Mouse (Mus musculus) liver, embryonic 12.5 days (tissue): ENCODE measurements around the gene Ranbp10. TPM values are rescaled to one million over a fixed set of nuclear protein-coding genes. Genes with fewer than 3 reads are reported as not detected.
A peak's percentile ranks its signal among the peaks of the same experiment; 100 is the strongest.

Experiments used
- ATAC-seq: fragments of 200-750 bp; cut with Nextera tagmentation; 2 replicates; pipeline ENCODE4 v1.8.0; 2017; ENCODE audit warnings: moderate number of reproducible peaks, mild to moderate bottlenecking, moderate library complexity
- H3K27ac ChIP-seq: fragments of 300-500 bp; sonication (generic); 2 replicates; pipeline ENCODE4 v1.5.1; 2016; ENCODE audit warnings: mild to moderate bottlenecking
- H3K27me3 ChIP-seq: fragments of 300-500 bp; sonication (generic); replicated peaks from 2 replicates; pipeline ENCODE4 v1.6.1; 2016; ENCODE audit warnings: mild to moderate bottlenecking, moderate library complexity
- H3K36me3 ChIP-seq: fragments of 300-500 bp; sonication (generic); 2 replicates; pipeline ENCODE4 v1.6.1; 2016; ENCODE audit warnings: mild to moderate bottlenecking, moderate library complexity
- H3K4me1 ChIP-seq: fragments of 300-500 bp; sonication (generic); 2 replicates; pipeline ENCODE4 v1.6.1; 2016
- H3K4me2 ChIP-seq: fragments of 300-500 bp; sonication (generic); 2 replicates; pipeline ENCODE4 v1.6.1; 2016; ENCODE audit warnings: mild to moderate bottlenecking, moderate library complexity
- H3K4me3 ChIP-seq: fragments of 300-500 bp; sonication (generic); 2 replicates; pipeline ENCODE4 v1.5.1; 2016; ENCODE audit warnings: mild to moderate bottlenecking, moderate library complexity
- H3K9ac ChIP-seq: fragments of 300-500 bp; sonication (generic); 2 replicates; pipeline ENCODE4 v1.6.1; 2016; ENCODE audit warnings: mild to moderate bottlenecking, moderate library complexity
- H3K9me3 ChIP-seq: fragments of 300-500 bp; sonication (generic); replicated peaks from 2 replicates; pipeline ENCODE4 v1.6.1; 2016; ENCODE audit warnings: mild to moderate bottlenecking, moderate library complexity
- WGBS: fragments of 180-500 bp; shearing (Covaris S2); methylation state at CpG from one replicate; pipeline ENCODE4 v1.1.7; 2016; ENCODE audit not compliant: insufficient replicate concordance; 5-methylcytosine and 5-hydroxymethylcytosine counted together
- polyA plus RNA-seq: library from polyadenylated mRNA; unstranded; fragments of >200 nt; fragmentation: Nextera tagmentation; extraction: Ambion mirVana; gene quantifications from 2 replicates; pipeline ENCODE4 v1.2.1, GENCODE M21; 2016

Ranbp10 gene
- 37.7 and 37.8 TPM in 2 replicates for polyA plus RNA-seq

- H3K9ac ChIP-seq: peak within 1 kb of the TSS; percentile 97
- H3K4me3 ChIP-seq: peak within 1 kb of the TSS; percentile 97
- peak; percentile 93 for ATAC-seq
- H3K4me2 ChIP-seq: peak within 1 kb of the TSS; percentile 75
- H3K36me3 ChIP-seq: peaks cover 42% of the 10 kb centered on the region
- no peaks in the 10 kb centered on the region for H3K27me3 ChIP-seq
- peak within 1 kb of the TSS; percentile 97 for H3K27ac ChIP-seq
- WGBS: under 1% methylated on average over 52 of the region's 52 CpGs
- no peaks in the 10 kb centered on the region for H3K9me3 ChIP-seq
- peaks cover 76% of the 10 kb centered on the region for H3K4me1 ChIP-seq
These were observed at the start of gene Ranbp10, which contains the start of gene Tsnaxip1 for GRCm38 (mm10) chr8:105826861-105827848. TSS of gene Ranbp10 (minus strand) at chr8:105827350. TSS of gene Tsnaxip1 (plus strand) at chr8:105827731.

GRCm38 (mm10) chr8:105874301-105874700, 47.2 kb upstream of the Ranbp10 start:
- Histone ChIP-seq H3K9me3 (no peaks in the 10 kb centered on the region), H3K36me3 (peaks cover 94% of the 10 kb centered on the region), H3K9ac (no peak overlapping the region), H3K4me2 (no peak overlapping the region), H3K27me3 (no peaks in the 10 kb centered on the region), H3K27ac (no peak overlapping the region; the same call in 1 of the 2 replicates), H3K4me3 (no peak overlapping the region), H3K4me1 (peaks cover 20% of the 10 kb centered on the region)
- 86% methylated on average over 6 of the region's 6 CpGs for WGBS
- ATAC-seq: no peak

DNA sequence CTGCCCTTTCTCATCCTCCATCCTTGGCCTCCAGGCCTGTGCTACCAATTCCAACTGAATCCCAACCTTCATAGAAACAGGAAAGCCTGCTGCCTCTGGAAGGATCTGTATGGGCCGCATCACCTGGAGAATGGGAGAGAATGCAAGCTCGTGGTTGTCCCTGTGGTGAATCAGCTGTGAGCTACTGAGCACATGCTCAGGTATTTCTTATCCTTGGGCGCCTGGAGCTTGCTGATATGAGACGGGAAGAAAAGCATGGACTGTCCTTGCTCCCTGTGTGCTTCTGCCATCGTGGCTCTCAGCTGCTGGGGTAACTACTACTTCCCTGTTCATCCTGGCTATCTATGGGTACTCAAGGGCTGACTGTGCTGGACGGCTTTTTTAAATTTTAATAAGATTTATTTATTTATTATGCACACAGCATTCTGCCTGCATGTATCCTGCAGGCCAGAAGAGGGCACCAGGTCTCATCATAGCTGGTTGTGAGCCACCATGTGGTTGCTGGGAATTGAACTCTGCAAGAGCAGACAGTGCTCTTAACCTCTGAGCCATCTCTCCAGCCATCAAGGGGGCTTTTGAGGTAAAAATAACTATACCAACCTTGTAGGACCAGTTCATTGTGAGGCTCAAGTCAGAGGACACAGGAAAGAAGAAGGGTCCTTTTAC, 39.3 kb upstream of the Ranbp10 start:
- Histone ChIP-seq H3K36me3 (peaks cover 87% of the 10 kb centered on the region), H3K9ac (peak overlapping the region; percentile 7; the same call in 1 of the 2 replicates), H3K4me1 (peaks cover 76% of the 10 kb centered on the region), H3K27ac (peak overlapping the region; percentile 59), H3K4me2 (no peak overlapping the region), H3K27me3 (no peaks in the 10 kb centered on the region), H3K9me3 (no peaks in the 10 kb centered on the region), H3K4me3 (no peak overlapping the region)
- 39% methylated on average over 6 of the region's 6 CpGs for WGBS
- ATAC-seq: peak; percentile 47; the same call in 1 of the 2 replicates

DNA sequence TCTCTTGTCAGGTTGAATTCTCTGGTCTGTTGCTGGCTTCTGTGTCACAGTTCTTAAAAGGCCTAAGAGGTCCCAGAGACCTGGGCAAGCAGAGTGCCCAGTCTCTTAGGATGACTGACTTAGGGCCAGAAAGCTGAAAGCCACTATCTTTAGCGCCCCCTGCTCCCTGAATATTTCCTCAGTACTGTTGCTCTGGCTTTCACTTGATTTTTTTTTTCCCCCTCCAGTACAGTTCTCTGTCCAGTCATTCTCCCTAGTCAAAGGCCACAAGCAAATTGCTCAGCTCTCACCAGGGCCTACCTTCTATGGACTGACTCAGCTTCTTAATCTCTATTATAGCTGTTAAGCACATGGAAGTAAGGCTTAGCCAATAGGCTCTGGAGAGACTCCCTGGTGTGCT, 34.8 kb upstream of the Ranbp10 start:
- Histone ChIP-seq H3K4me2 (peak overlapping the region; percentile 98), H3K27me3 (no peaks in the 10 kb centered on the region), H3K36me3 (peaks cover 55% of the 10 kb centered on the region), H3K9me3 (no peaks in the 10 kb centered on the region), H3K9ac (peak overlapping the region; percentile 96), H3K4me3 (peak overlapping the region; percentile 97), H3K27ac (peak overlapping the region; percentile 95), H3K4me1 (peaks cover 88% of the 10 kb centered on the region)
- ATAC-seq: no peak
- WGBS: 0% methylated on average over 1 of the region's 1 CpGs

DNA sequence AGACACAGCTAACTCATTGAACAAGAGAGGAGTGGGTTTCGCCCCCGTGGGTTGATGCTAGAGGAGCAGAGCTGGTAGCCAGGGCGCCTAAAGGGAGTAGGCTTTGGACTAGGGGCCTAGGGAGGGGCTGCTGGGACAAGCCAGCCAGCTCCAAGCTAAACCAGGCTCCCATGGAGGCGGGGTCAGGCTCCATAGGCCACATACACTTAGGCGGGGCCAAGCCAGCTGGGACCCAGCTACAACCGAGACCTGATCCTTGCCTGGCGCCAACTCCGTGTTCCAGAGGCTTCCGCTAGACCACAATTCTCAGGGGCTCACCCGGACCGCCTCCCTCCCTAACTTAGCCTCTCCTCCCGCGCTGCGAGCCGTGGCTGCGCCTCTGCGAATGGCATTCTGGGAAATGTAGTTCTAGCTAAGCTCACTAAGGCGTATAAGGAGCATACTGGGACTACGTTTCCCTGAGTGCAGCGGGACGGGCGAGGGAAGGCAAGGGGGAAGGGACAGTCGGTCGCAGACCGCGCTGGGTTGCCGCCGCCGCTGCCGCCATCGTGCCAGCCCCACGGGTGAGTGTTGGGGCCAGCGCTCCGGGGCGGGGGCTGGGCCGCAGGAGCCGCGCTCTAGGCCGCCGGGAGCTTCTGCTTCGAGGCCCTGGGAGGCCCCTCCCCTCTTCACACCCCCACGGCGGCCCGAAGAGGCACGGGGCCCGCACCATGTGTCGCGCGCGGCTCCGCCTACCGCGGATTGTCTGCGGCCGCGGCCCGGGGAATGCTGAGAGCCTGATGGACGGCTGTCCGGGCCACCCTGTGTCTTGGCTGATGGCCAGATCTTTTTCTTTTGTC, 33.2 kb upstream of the Ranbp10 start, which contains the start of gene Nutf2:
Gene Nutf2, plus strand, starts transcription at position 438 of the 839 bp plus-strand sequence.
- Histone ChIP-seq H3K9ac (peak within 1 kb of the TSS; percentile 96), H3K4me1 (peaks cover 88% of the 10 kb centered on the region), H3K36me3 (peaks cover 39% of the 10 kb centered on the region), H3K9me3 (no peaks in the 10 kb centered on the region), H3K27me3 (no peaks in the 10 kb centered on the region), H3K27ac (peak within 1 kb of the TSS; percentile 95), H3K4me3 (peak within 1 kb of the TSS; percentile 97), H3K4me2 (peak within 1 kb of the TSS; percentile 98)
- WGBS: 2% methylated on average over 59 of the region's 59 CpGs
- ATAC-seq: peak; percentile 96

DNA sequence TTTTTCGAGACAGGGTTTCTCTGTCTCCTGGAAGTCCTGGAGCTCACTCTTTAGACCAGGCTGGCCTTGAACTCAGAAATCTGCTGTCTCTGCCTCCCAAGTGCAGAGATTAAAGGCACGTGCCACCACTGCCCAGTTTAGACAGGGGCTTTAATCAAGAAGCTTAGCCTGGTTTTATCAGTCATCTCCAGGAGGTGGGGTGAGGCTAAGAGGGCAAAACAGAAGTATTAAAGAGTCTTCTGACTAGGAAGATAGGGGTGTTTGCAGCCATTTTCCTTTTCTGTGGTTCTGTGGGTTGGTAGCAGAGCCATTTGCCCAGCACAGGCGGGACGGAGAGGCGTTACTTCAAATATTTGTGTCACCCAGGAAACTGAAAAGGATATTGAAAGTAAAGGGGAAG, 32.2 kb upstream of the Ranbp10 start:
- H3K4me3 ChIP-seq: peak overlapping the region; percentile 97
- H3K9ac ChIP-seq: peak overlapping the region; percentile 96
- ATAC-seq: no peak
- 17% methylated on average over 5 of the region's 5 CpGs for WGBS
- H3K36me3 ChIP-seq: peaks cover 30% of the 10 kb centered on the region
- peak overlapping the region; percentile 95 for H3K27ac ChIP-seq
- no peaks in the 10 kb centered on the region for H3K27me3 ChIP-seq
- H3K4me2 ChIP-seq: peak overlapping the region; percentile 98
- H3K4me1 ChIP-seq: peaks cover 83% of the 10 kb centered on the region
- H3K9me3 ChIP-seq: no peaks in the 10 kb centered on the region

DNA sequence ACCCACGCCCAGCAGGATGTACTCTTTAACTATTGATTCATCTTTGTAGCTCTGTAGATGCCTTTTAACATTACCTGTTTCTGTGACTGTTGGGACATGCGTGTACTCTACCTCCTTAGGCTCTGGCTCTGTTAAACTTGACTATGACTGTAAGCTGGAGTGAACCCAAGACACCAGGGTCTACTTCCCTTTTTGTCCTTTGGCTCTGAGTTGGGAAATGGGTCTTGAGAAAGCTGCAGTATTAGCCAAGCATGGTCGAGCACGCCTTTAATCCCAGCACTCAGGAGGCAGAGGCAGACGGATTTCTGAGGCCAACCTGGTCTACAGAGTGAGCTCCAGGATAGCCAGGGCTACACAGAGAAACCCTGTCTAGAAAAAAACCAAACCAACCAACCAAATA, 31.3 kb upstream of the Ranbp10 start:
- Histone ChIP-seq H3K27ac (peak overlapping the region; percentile 95), H3K4me1 (peaks cover 76% of the 10 kb centered on the region), H3K4me3 (no peak overlapping the region), H3K9ac (peak overlapping the region; percentile 40; the same call in 1 of the 2 replicates), H3K36me3 (peaks cover 22% of the 10 kb centered on the region), H3K9me3 (no peaks in the 10 kb centered on the region), H3K4me2 (peak overlapping the region; percentile 98), H3K27me3 (no peaks in the 10 kb centered on the region)
- WGBS: 63% methylated on average over 5 of the region's 5 CpGs
- no peak for ATAC-seq

- WGBS: 10% methylated on average over 15 of the region's 15 CpGs
- peak overlapping the region; percentile 91 for H3K27ac ChIP-seq
- no peak for ATAC-seq
- H3K9ac ChIP-seq: peak overlapping the region; percentile 83
- peaks cover 62% of the 10 kb centered on the region for H3K4me1 ChIP-seq
- no peaks in the 10 kb centered on the region for H3K27me3 ChIP-seq
- peaks cover 11% of the 10 kb centered on the region for H3K36me3 ChIP-seq
- peak overlapping the region; percentile 98 for H3K4me2 ChIP-seq
- no peaks in the 10 kb centered on the region for H3K9me3 ChIP-seq
- peak overlapping the region; percentile 87 for H3K4me3 ChIP-seq
These were observed 29.2 kb upstream of the Ranbp10 start for GRCm38 (mm10) chr8:105856168-105856835.

DNA sequence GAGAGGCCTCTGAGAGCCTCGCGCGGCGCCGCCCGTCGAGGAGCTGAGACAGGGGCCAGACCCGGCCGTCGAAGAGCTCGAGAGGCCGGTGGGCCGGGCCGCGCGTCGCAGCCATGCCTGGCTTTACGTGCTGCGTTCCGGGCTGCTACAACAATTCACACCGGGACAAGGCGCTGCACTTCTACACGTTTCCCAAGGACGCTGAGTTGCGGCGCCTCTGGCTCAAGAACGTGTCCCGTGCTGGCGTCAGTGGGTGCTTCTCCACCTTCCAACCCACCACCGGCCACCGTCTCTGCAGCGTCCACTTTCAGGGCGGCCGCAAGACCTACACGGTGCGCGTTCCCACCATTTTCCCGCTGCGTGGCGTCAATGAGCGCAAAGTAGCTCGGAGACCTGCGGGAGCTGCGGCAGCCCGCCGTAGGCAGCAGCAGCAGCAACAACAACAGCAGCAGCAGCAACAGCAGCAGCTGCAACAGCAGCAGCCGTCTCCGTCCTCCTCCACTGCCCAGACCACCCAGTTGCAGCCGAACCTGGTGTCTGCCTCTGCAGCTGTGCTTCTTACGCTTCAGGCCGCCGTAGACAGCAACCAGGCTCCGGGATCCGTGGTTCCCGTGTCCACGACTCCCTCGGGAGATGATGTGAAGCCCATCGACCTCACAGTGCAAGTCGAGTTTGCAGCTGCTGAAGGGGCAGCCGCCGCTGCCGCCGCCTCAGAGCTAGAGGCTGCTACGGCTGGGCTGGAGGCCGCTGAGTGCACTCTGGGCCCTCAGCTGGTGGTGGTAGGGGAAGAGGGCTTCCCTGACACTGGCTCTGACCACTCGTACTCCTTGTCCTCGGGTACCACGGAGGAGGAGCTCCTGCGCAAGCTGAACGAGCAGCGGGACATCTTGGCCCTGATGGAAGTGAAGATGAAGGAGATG, 28.4 kb upstream of the Ranbp10 start:
- Histone ChIP-seq H3K4me2 (peak overlapping the region; percentile 98), H3K4me1 (peaks cover 64% of the 10 kb centered on the region), H3K4me3 (peak overlapping the region; percentile 87), H3K27ac (peak overlapping the region; percentile 91), H3K27me3 (no peaks in the 10 kb centered on the region), H3K9me3 (no peaks in the 10 kb centered on the region), H3K9ac (peak overlapping the region; percentile 83), H3K36me3 (peaks cover 11% of the 10 kb centered on the region)
- WGBS: under 1% methylated on average over 71 of the region's 71 CpGs
- peak; percentile 29 for ATAC-seq

DNA sequence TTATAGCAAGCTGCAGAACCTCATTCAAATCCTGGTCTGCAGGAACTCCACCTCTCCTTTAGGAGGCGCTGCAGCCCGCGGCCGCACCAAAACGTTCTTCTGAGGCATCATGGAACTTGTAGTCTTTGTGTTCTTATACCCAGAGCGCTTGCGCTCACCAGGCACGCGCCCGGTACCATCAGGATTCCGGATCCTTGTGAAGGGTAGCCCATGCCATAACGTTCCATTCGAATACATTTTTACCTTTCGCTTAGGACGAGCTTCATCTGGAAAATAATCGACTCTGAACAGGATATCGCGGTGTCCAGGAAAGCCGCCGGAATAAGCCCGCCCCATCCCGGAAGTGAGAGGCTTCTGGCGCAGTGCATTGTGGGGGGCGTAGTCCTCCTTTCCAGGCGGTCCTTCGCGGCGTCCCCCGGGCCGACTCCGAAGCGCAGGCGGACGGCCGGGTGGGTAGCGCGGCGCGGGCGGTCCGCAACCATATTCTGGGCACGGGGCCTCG, 27.6 kb upstream of the Ranbp10 start, which contains the start of gene Thap11:
Gene Thap11, plus strand, starts transcription at position 418 of the 502 bp plus-strand sequence.
- under 1% methylated on average over 43 of the region's 43 CpGs for WGBS
- peak within 1 kb of the TSS; percentile 98 for H3K4me2 ChIP-seq
- no peaks in the 10 kb centered on the region for H3K27me3 ChIP-seq
- peak within 1 kb of the TSS; percentile 83 for H3K9ac ChIP-seq
- H3K27ac ChIP-seq: peak within 1 kb of the TSS; percentile 91
- peaks cover 13% of the 10 kb centered on the region for H3K36me3 ChIP-seq
- ATAC-seq: peak; percentile 84
- peaks cover 66% of the 10 kb centered on the region for H3K4me1 ChIP-seq
- peak within 1 kb of the TSS; percentile 87 for H3K4me3 ChIP-seq
- H3K9me3 ChIP-seq: no peaks in the 10 kb centered on the region
